Mouse (Mus musculus) CD4-positive, CD25-positive, alpha-beta regulatory T cell, adult 2 months (primary cell): ENCODE results near the gene Serpini1.
"Not testable (repeated sequence)": the region's sequence is repeated elsewhere in the genome, so short reads cannot be mapped to it uniquely, and the experiment has no call there.

Source experiments
- DNase-seq: peaks from one replicate; pipeline ENCODE4 v3.0.0-alpha.2; 2012; ENCODE audit warnings: low read depth, low spot score

Gene Serpini1

DNA sequence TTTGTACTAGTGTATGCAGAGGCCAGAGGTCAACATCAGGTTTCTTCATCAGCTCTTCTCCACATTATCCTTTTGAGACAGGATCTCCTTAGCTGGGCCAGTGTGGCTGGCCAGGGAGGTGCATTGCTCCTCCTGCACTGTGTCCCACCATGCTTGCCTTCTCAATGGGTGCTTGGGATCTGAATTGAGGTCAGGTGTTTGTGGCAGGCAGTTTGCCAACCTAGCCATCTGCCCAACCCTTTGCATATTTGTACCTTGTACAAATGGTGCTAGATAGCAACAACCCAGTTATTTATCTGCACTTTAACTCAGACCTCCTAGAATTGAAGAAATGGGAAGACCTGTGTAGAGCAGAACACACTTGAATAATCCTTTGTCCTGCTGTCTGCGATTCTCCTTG lies 78.3 kb downstream of the Serpini1 start:
- no peak for DNase-seq

DNA sequence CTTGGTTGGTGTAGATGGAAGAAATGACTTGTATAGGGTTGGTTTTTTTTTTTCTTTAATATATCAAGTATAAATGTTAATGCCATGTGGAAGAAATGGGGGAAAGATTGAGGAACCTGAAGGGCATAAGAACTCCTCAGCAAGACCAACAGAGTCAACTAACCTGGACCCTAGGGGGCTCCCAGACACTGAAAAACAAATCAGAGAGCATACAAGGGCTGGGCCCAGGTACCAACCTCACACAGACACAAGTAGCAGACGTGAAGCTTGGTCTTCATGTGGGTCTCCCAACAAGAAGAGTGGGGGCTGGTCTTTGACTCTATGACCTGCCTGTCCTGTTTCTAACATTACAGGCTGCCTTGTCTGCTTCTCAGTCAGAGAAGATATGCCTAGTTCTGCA lies 82.2 kb downstream of the Serpini1 start:
- peak; percentile 48 for DNase-seq

DNA sequence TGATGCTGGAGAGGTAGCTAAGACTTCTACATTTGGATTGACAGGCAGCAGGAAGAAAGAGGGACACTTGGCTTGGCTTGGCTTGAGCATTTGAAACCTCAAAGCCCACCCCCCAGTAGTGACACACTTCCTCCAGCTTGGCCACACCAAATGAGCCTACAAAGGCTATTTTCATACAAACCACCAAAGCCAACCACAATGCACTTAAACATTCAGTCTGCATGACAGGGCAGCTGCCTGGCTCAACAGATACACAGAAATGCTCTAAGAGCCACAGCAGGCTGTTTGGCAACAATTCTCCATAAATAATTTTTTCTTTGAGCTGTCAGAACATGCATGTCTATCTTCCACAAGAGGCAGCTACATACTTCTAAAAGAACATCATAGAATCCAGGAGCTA lies 90.2 kb downstream of the Serpini1 start:
- no peak for DNase-seq

DNA sequence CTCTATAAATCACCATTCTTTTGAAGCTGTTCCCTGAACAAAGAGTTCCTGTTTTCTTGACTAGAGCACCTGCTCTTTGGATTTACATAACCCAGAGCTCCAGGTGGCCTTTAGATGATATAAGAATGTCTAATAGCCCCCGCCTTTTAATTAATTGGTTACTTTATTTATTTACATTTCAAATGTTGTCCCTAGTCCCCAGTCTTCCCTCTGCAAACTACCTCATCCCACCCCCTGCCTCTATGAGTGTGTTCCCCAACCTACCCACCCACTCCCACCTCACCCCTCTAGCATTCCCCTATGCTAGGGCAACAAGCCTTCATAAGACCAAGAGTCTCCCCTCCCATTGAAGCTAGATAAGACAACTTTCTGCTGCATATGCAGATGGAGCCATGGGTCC lies 90.9 kb downstream of the Serpini1 start:
- DNase-seq, result no peak

DNA sequence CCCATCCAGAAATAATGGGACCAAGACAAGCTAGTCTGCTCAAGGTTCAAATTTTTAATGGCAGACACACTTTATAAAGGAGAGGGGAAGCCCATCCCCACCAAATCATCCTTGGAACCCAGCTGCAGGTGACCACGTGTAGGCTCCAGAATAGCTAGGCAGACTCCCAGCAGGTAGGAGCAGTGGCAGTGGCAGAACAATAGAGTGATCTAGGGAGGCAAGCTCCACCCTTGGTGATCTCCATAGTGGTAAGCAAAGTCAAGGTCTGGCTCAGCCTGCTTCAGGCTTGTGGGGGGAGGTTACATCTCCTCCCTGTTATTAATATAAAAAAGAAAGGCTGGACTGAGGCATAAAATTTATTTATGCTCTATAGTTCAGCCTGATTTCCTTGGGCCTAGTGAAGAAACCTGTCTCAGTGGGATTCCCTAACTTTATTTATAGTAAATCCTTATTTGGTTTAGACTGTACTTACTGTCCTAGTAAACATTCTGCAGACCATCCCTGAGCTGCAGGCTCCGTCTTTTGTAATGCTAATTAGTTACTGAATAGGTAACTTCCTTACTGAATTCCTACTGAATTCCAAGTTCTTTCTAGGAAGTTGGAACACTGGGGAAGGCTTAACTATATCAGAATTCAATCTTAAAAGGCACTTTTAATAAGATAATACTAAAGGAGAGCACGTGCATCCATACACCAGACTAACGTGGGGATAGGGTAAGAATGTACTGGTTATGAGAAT lies 93.2 kb downstream of the Serpini1 start:
- DNase-seq, result not testable (repeated sequence)

DNA sequence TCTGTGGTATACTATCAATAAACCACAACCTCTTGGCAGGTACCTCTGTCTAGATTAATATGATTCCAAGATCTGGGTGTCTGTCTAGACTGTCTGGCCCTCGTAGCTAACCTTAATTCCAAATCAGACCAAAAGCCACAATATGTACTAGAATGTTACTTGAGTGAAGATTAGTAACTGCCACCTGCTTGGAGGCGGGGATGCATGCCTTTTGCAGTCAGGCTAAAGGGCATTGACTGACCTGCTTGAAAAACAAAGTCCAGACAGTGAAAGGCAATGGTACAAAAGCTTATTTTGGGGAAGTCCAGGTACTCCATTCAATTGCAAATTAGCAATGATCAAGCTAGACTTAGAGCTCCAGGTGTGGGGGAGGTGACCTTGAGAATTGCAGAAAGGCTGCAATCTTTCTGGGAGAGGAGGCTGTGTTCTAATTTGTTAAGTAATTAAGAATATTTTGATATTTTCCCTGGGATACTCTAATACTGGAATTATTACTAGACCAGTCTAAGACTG lies 94.3 kb downstream of the Serpini1 start:
- no peak for DNase-seq

DNA sequence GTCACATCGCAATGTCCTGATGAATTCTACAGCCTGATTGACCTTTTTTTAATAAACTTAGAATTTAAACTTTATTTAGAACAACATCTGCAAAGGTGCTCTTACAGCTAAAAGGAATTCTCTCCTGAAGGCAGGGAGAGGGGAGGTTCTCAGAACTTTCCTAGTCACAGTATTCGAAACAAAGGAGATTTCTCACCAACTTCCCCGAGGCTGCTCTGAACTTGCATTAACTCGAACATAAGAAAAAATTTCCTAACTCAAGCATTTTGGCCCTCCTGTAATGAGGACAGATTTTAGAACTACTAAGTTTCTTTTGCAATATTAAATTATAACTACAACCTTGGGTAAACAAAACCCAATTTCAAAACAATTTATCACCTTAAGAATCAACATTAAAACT lies 96.6 kb downstream of the Serpini1 start:
- DNase-seq, result not testable (repeated sequence)

DNA sequence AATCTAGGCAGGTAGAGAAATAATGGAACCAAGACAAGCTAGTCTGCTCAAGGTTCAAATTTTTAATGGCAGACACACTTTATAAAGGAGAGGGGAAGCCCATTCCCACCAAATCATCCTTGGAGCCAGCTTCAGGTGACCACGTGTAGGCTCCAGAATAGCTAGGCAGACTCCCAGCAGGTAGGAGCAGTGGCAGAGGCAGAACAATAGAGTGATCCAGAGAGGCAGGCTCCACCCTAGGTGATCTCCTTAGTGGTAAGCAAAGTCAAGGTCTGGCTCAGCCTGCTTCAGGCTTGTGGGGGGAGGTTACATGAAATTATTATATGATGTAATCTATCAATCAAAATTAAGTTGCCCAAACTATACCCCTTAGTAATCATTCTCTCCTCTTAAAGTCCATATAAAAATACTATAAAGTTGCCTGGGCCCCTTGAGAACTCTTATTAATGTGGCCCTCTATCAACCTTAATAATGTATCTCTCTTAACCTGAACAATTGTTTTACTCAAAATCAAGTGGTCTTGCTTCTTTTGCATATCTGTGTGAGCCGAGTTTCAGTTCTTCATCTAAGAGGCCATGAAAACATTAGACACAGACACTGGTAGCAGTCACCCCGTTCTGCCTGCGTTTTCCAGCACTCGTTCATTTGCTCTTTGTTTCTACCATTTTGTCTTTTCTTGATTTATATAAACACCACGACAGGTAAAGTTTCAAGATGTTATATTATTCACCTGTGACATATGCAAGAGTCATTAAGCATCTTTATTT lies 98.4 kb downstream of the Serpini1 start:
- no peak for DNase-seq

DNA sequence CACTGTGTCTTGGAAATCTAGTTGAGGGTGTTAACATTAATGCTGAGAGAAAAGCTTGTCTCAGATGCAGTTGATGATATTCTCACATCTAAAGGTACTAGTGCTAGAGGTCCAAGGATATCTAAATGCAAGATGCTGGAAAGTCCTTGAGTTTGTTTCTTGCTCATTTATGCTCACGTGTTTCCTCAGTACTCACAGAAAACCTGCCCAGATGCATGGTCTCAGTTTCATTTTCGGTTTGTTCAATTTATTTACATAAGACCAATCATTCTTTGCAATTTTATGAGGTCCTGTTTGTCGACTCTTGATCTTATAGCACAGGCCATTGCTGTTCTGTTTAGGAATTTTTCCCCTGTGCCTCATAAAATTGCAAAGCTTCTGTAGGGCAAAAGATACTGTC lies 109.6 kb downstream of the Serpini1 start:
- DNase-seq, result peak; percentile 39

DNA sequence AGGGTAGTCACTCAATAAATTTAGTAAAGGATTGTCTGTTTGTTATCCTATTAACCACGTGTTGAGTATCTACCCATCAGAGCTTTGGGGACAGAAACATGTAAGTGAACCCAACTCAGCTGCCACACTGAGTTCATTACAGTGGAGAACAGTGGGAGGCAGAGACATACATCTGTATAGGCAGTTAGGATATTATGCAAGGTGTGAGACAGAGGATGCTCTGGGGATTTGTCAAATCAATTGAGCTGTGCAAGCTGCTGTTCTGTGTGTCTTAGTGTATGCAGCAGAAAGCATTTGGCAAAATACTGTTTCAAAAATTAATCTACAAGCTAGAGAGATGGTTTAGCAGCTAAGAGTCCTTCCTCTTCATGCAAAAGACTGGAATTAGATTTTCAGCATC lies 113.1 kb downstream of the Serpini1 start:
- no peak for DNase-seq

DNA sequence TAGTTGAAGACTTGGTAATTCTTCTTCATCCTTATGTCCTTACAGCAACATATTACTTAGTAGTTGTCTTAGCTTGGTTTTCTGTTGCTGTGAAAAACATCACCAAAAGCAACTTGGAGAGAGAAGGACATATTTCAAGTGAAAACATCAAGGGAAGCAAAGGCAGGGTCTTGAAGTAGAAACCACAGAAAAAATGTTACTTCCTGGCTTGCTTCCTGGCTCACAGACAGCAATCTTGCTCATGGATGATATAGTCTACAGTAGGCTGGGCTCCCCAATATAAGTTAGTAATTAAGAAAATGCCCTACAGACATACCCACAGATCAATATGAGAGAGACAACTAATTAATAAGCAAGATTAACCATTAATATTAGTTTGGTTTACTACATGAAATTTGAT lies 125.5 kb downstream of the Serpini1 start:
- peak; percentile 35 for DNase-seq

DNA sequence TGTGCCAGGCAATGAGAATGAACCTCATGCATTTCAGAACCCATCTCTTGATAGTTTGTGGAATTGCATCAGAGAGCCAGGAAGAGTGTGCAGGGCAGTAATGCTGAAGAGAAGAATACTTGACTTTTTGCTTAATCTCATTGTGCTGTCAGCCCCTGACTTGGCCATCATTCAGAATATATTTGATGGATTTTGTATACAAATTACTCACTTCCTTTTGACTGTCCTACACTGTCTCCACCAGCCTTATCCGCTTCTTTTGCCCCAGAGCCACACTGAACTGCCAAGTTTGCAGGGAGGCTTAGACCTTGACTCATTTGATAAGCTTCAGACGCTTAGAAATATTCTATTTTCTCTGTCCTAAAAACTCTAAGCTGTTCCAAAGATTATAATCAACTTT lies 129.4 kb downstream of the Serpini1 start:
- no peak for DNase-seq

DNA sequence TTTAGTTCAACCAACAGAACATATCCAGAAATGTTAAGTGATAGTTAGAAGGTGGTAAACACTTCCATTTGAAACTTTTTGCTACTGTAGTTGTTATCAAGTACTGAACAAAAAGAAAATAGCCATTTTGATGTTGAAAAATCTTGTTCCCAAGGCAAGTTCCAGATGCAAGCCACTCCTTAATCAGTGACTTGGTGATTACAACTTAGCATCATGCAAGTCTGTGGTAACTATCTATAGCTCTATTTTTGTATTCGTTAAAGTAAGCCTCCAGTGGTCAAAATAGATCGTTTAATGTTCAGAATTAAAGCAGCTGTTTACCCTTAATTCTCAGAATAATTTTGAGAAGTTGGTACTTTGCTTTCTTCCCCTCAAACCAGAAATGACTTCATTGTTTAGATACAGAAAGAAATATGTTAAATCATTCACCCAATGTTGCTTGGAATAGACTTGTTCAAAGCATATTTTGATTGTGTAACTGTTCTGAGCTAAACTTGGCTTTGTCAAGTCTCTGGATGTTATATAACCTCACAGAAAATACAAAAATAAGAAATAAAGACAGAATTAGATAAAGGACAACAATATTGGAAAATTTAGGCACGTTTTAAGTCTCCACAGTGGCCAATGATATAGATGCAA lies 130.0 kb downstream of the Serpini1 start:
- no peak for DNase-seq

DNA sequence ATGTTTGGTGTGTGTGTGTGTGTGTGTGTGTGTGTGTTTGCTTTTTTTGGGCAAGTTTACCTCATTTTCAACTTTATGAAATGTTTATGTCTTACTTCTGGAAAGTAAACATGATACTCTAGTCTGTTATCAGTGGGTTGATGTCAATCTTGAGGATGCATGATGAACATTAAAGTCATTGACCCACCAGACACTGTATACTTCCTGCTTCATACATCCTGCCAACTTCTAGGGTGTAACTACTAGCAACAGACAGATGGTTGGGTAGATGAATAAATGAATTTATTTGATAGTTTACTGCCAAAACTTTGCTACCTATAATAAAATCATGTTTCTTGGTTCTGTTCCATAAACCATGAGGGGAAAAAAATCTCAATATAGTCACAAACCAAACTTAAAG lies 133.0 kb downstream of the Serpini1 start:
- peak; percentile 13 for DNase-seq

DNA sequence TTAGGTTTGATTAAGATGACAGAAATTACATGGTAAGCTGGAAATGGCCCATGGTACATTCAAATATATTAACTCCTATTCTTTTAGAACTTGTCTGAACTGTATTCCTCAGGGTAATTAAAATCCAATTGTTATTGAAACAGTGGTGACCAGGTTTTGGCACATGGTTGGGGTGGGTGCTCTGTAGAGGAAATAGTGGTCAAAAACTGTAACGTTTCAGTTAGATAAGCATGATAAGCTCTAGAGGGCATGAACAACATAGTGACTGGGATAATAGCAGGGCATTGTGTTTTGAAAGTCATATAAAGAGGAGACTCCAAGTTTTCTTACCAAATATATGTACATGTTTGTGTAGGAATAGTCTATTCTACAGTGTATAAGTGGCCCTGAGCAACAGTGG lies 134.7 kb downstream of the Serpini1 start:
- DNase-seq, result no peak
